Mouse (Mus musculus): ENCODE measurements around the gene Palld.

The Palld gene

GRCm38 (mm10) chr8:61479506-61480214, 422.8 kb downstream of the Palld start:
- peak; percentile 22 to 24 for DNase-seq

DNA sequence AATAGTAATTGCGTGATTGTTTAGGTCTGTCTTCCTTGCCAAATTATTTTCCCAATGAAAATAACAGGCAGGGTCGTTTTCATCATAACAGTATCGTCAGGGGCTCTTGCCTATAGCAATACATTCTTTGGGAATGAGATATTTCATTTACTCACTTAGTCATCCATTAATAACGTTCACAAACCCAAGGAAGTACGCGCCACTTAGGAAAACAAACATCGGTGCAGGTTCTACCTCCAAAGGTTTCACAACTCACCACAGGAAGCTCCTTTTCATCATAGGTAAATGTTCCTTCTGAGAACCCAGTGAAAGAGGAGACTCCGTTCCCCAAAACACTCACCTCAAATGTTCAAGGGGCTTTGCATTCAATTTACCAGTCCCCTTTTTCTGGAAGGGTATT, 423.7 kb downstream of the Palld start:
- DNase-seq: no peak

DNA sequence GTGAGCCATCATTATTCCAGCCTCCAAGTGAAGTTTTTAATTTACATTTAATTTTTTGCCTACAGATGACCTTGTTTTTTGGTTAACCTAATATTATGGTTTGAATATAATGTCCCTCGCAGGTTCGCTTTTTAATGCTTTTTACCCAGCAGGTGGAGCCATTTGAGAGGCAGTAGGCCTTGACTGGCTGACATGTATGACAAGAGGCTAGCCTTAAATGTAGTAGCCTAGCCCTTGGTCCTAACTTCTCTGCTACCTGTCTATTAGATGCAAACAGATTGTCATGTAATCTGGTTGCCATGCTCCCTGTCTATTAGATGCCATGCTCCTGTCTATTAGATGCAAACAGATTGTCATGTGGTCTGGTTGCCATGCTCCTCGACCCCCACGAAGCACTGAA, 424.3 kb downstream of the Palld start:
- DNase-seq: no peak

DNA sequence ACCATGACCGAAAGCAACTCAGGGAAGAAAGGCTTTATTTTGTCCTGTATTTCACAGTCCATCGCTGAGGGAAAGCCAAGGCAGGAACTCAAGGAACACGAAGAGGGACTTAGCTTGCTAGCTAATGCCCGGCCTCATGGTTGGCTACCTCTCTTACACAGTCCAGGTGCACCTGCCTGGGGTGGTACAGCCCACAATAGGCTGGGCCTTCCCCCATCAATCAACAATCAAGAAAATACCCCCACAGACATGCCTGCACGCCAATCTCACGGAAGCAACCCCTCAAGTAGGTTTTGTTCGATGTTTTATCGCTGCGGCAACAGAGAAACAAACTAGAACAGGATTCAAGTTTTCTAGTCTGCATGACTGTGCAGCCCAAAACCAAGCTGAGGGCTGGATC, 426.3 kb downstream of the Palld start:
- DNase-seq: no peak

GRCm38 (mm10) chr8:61475251-61475673, 427.2 kb downstream of the Palld start:
- no peak for DNase-seq

- no peak for DNase-seq
Measured at GRCm38 (mm10) chr8:61470213-61470612, 432.3 kb downstream of the Palld start.

GRCm38 (mm10) chr8:61467553-61467815, 435.0 kb downstream of the Palld start:
- DNase-seq: no peak

GRCm38 (mm10) chr8:61466696-61467552, 435.6 kb downstream of the Palld start:
- no peak for DNase-seq

- DNase-seq: no peak
Measured at GRCm38 (mm10) chr8:61464393-61464792, 438.1 kb downstream of the Palld start.

DNA sequence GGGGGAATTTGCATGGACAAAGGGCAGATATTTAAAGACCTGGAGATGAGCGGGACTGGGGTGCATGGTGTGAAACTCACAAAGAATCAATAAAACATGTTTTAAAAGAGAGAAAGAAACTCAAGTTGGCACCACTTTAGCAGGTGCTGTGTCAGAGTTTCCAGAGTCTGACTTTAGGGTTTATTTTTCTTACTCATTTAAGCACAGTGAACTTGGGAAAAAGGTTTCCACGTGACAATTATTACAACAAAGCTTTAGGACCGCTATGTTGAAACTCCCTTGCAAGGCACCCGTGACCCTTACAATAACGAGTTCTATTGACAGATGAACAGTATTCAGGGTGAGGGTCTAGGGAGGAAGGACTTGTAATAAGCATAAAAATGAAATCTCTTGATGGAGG, 440.3 kb downstream of the Palld start:
- DNase-seq: no peak
